Mouse (Mus musculus): ENCODE data around the gene Igf2. TPM values are rescaled to one million over a fixed set of nuclear protein-coding genes. Genes with fewer than 3 reads are reported as not detected.

Gene Igf2
- total RNA-seq, 2 experiments from 2014 or later = not detected

Other genes with a start within 250 kb of the Igf2 start
- gene Syt8, start 232.0 kb downstream of the Igf2 start, total RNA-seq (2014; fragmentation: Nextera tagmentation) = 2.0 TPM in 1 of 2 replicates, not detected in the other
- gene Syt8, start 232.0 kb downstream of the Igf2 start, total RNA-seq (2017) = not detected in 2 replicates
- not detected in 2 replicates for gene Tnni2, start 225.0 kb downstream of the Igf2 start, total RNA-seq (2014; fragmentation: Nextera tagmentation)
- 0.99 and 18.9 TPM in 2 replicates for gene Tnni2, start 225.0 kb downstream of the Igf2 start, total RNA-seq (2017)
- gene Lsp1, start 206.0 kb downstream of the Igf2 start, total RNA-seq (2014; fragmentation: Nextera tagmentation) = 16.9 and 39.8 TPM in 2 replicates
- gene Lsp1, start 206.0 kb downstream of the Igf2 start, total RNA-seq (2017) = 12.1 and 42.5 TPM in 2 replicates
- not detected in 2 replicates for gene Tnnt3, start 168.0 kb downstream of the Igf2 start, total RNA-seq (2014; fragmentation: Nextera tagmentation)
- gene Tnnt3, start 168.0 kb downstream of the Igf2 start, total RNA-seq (2017) = not detected in 2 replicates
- gene Mrpl23, start 134.1 kb downstream of the Igf2 start, total RNA-seq (2014; fragmentation: Nextera tagmentation) = 13.0 and 13.8 TPM in 2 replicates
- gene Mrpl23, start 134.1 kb downstream of the Igf2 start, total RNA-seq (2017) = 46.6 and 82.1 TPM in 2 replicates
- not detected in 2 replicates for gene Gm49394, start 3.1 kb upstream of the Igf2 start, total RNA-seq (2014; fragmentation: Nextera tagmentation)
- not detected in 2 replicates for gene Gm49394, start 3.1 kb upstream of the Igf2 start, total RNA-seq (2017)
- not detected in 2 replicates for gene Ins2, start 76.6 kb upstream of the Igf2 start, total RNA-seq (2014; fragmentation: Nextera tagmentation)
- not detected in 2 replicates for gene Ins2, start 76.6 kb upstream of the Igf2 start, total RNA-seq (2017)

Measured in megakaryocyte-erythroid progenitor cell, adult 5-6 weeks (primary cell).